Mouse (Mus musculus) embryonic fibroblast, embryonic 13.5 days (primary cell): ENCODE results near the gene Atp5b. TPM values are rescaled to one million over a fixed set of nuclear protein-coding genes. Genes with fewer than 3 reads are reported as not detected.
A peak's percentile ranks its signal among the peaks of the same experiment; 100 is the strongest.
"Not testable (repeated sequence)": the region's sequence is repeated elsewhere in the genome, so short reads cannot be mapped to it uniquely, and the experiment has no call there.

Experiments
- H3K27ac ChIP-seq: 2 replicates; pipeline ENCODE4 v1.5.1; 2012; ENCODE audit warnings: low read length, control low read depth, inconsistent platforms; ENCODE audit not compliant: insufficient read depth
- H3K4me1 ChIP-seq: 2 replicates; pipeline ENCODE4 v1.6.1; 2011; ENCODE audit warnings: low read length; ENCODE audit not compliant: control insufficient read depth, insufficient read depth
- H3K4me3 ChIP-seq: 2 replicates; pipeline ENCODE4 v1.5.1; 2011; ENCODE audit warnings: mild to moderate bottlenecking, control low read depth, low read length; ENCODE audit not compliant: insufficient read depth
- CTCF ChIP-seq: IDR thresholded peaks from 2 replicates; pipeline ENCODE4 v1.5.1; 2011; ENCODE audit warnings: mild to moderate bottlenecking, control low read depth, low read length, moderate library complexity, borderline replicate concordance; ENCODE audit not compliant: insufficient read depth
- POLR2A ChIP-seq: IDR thresholded peaks from 2 replicates; pipeline ENCODE4 v1.6.1; 2011; ENCODE audit warnings: low read depth, mild to moderate bottlenecking, control low read depth, low read length, moderate library complexity
- polyA plus RNA-seq: library from polyadenylated mRNA; stranded (reverse); fragments of >200 nt; gene quantifications from 2 replicates; pipeline ENCODE4 v1.2.4, GENCODE M21; 2011; ENCODE audit warnings: low read depth; ENCODE audit not compliant: missing spikeins, insufficient read length

Gene Atp5b
- polyA plus RNA-seq, 1 experiment = 979 TPM

DNA sequence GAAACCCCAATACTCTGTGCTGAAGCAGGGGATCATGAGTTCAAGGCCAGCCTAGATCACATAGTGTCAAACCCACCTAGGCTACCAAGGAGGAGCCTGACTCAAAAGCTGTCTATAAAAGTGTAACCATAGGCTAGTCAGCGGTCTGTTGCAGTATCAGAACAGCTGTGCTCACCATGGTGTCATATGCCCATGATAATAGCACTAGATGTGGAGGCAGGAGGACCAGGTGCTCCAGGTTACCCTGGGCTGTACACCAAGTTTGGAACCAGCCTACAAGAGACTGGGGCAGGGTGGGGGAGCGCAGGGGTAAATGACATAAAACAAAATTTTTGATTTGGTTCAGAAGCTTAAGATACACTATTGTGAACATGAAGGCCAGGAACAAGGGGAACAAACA lies 33.3 kb upstream of the Atp5b start:
- H3K4me3 ChIP-seq = no peak overlapping the region
- no peak overlapping the region for H3K27ac ChIP-seq
- TF ChIP-seq CTCF (no peak), POLR2A (no peak)
- H3K4me1 ChIP-seq = no peaks in the 10 kb centered on the region

DNA sequence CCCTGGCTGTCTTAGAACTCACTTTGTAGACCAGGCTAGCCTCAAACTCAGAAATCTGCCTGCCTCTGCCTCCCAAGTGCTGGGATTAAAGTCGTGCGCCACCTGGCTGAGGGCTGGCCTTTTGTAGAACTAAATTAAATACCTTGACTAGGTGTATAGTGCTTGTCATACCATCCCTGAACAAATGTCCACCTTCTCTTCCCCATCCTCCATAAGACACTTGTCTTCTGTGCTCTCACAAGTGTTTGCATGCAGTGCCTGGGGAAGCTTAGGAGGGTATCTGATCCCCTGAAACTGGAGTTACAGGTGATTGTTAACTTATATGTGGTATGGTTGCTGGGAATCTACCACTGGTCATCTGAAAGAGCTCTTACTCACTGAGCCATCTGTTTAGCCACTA lies 32.7 kb upstream of the Atp5b start:
- no peak overlapping the region for H3K27ac ChIP-seq
- TF ChIP-seq POLR2A = no peak
- no peak for TF ChIP-seq CTCF
- no peaks in the 10 kb centered on the region for H3K4me1 ChIP-seq
- no peak overlapping the region for H3K4me3 ChIP-seq

DNA sequence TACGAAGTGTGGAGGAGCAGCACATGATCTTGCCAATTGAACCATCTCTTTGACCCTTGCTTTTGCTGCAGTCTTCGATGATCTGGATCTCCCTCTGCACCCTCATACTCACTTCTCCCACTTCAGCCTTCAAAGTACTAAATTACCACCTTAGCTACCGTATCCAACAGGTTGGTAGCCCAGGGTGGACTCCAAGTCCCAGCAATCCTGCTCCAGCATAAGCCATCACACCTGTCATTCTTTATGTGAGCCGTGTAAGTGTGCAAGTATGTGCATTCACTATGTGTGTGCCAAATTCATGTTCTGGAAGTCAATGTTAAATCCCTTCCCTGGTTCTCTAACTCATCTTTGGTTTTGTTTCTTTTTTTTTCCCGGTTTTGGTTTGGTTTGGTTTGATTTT lies 31.5 kb upstream of the Atp5b start:
- Histone ChIP-seq H3K4me3 (no peak overlapping the region), H3K4me1 (no peaks in the 10 kb centered on the region), H3K27ac (no peak overlapping the region)
- TF ChIP-seq CTCF (no peak), POLR2A (no peak)

DNA sequence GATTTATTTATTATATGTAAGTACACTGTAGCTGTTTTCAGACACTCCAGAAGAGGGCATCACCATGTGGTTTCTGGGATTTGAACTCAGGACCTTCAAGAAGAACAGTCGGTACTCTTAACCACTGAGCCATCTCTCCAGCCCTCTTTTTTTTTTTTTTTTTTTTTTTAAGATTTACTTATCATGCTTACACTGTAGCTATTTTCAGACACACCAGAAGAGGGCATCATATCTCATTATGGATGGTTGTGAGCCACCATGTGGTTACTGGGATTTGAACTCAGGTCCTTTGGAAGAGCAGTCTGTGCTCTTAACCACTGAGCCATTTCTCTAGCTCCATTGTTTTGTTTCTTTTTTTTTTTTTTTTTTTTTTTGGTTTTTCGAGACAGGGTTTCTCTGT lies 30.9 kb upstream of the Atp5b start:
- H3K4me3 ChIP-seq, H3K27ac ChIP-seq, H3K4me1 ChIP-seq: not testable (repeated sequence)

DNA sequence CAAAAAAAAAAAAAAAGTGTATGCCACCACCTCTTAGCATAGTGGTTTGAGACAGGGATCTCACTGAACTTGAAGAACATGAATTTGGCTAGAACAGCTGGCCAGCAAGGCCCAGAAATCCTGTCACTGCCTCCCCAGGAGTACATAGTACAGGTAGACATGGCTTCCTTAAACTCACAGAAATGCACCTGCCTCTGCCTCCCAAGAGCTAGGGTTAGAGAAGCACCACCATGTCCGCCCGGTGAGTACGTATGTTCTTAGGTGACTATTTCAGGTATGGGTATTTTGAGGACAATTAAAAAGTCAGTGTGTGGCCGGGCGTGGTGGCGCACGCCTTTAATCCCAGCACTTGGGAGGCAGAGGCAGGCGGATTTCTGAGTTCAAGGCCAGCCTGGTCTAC lies 30.1 kb upstream of the Atp5b start:
- TF ChIP-seq CTCF (no peak), POLR2A (no peak)
- H3K4me1 ChIP-seq = no peaks in the 10 kb centered on the region
- H3K4me3 ChIP-seq = no peak overlapping the region
- no peak overlapping the region for H3K27ac ChIP-seq

DNA sequence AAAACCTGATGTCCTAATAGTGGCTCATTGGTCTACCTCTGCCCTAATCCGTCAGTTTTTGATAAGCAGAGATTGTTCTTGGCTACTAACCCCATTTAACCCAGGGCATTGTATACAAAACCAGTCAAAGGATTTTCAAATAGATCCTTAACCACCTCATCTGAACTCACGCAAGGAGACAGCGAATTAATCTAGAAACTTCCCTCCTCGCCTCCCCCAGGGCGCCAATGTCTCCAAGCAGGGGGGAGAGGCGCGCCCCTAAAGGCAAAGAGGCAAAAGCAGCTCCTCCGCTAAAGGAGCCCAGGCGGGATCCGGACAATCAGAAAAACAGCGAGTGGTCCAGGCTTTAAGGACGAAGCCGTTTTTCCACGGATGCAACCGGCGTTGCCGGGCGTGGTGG lies 24.9 kb upstream of the Atp5b start:
- Histone ChIP-seq H3K4me3 (peak overlapping the region; percentile 84), H3K27ac (peak overlapping the region; percentile 98), H3K4me1 (peaks cover 3% of the 10 kb centered on the region)
- no peak for TF ChIP-seq POLR2A
- no peak for TF ChIP-seq CTCF

DNA sequence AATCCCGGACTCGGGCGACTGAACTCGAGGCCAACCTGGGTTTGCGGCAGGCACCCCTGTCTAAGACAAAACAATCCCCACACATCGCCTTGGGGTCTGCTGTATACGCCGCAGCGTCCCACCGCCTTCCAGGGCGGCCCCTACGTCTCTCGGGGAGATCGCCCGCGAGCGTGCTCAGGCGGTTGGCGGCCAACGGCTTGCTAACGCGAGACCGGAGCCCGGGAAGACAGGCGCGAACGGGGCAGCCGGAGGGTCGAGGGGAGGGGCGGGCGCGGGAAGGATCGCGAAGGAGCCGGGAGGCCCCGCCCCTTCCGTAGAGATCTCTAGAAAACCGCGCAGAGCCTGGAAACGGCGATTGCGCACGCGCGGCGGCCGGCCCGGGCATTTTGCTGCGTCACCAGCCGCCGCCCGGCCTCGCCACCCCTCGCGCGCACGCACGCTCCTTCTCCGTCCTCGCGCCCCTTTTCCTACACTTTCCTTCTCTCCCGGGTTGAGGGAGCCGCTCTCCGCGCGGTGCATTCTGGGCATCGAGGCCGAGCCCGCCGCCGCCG lies 24.4 kb upstream of the Atp5b start, which contains the start of gene Ptges3:
TSS of gene Ptges3 (plus strand) at position 354 of the 551 bp plus-strand sequence.
- Histone ChIP-seq H3K27ac (peak within 1 kb of the TSS; percentile 98), H3K4me1 (peaks cover 4% of the 10 kb centered on the region), H3K4me3 (peak within 1 kb of the TSS; percentile 84)
- TF ChIP-seq CTCF (no peak), POLR2A (peak; percentile 77)

DNA sequence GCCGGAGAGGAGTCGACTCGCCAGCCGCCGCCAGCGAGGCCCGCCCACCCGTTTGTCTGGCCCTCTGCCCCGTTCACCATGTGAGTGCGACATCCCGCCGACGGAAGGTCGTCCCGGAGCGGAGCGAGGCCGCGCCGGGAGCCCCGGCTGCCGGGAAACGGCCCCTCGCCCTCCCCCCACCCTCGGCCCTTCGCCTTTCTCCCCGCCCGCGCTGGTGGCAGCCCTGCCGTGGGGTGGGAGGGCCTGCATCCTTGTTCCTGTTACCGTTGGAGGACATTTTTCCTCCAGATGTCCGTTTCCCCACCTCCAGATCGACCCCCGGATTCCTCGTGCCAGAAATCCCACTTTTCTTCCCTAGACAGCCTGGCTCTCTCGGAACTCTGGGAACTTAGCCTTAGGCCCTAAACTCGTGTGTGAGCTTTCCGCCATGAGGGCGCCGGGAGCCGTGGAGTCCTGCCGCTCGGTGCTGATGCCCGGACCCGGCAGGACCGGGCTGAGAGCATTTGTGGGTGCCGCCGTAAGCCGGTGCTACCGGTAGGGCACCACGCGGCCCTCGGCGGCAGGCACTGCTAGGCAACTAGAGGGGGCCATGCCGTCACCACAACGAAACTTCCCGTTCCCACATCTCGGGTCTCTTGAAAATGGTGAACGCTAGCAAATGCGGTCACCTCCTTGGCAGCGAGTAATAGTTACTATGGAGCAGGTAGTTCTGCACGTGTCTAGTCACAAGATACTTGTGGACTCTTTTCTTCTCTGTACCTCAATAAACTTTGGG lies 23.7 kb upstream of the Atp5b start:
- peak overlapping the region; percentile 87 for H3K27ac ChIP-seq
- TF ChIP-seq CTCF (no peak), POLR2A (no peak)
- peaks cover 8% of the 10 kb centered on the region for H3K4me1 ChIP-seq
- H3K4me3 ChIP-seq = peak overlapping the region; percentile 82

DNA sequence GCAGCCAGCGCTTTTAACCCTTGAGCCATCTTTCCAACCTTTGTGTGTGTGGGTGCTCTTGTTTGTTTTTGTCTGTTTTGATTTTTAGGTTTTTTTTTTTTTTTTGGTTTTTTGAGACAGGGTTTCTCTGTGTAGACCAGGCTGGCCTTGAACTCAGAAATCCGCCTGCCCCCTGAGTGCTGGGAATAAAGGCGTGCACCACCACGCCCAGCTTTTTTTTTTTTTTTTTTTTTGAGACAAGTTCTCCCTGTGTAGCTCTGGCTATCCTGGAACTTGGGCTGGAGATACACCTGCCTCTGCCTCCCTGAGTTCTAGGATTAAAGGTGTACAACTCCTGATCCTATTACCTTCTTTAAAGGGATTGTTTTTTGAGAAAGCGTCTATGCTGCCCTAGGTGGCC lies 22.0 kb upstream of the Atp5b start:
- H3K4me1 ChIP-seq = peaks cover 8% of the 10 kb centered on the region
- TF ChIP-seq POLR2A (no peak), CTCF (no peak)
- peak overlapping the region; percentile 82 for H3K4me3 ChIP-seq
- H3K27ac ChIP-seq = no peak overlapping the region

DNA sequence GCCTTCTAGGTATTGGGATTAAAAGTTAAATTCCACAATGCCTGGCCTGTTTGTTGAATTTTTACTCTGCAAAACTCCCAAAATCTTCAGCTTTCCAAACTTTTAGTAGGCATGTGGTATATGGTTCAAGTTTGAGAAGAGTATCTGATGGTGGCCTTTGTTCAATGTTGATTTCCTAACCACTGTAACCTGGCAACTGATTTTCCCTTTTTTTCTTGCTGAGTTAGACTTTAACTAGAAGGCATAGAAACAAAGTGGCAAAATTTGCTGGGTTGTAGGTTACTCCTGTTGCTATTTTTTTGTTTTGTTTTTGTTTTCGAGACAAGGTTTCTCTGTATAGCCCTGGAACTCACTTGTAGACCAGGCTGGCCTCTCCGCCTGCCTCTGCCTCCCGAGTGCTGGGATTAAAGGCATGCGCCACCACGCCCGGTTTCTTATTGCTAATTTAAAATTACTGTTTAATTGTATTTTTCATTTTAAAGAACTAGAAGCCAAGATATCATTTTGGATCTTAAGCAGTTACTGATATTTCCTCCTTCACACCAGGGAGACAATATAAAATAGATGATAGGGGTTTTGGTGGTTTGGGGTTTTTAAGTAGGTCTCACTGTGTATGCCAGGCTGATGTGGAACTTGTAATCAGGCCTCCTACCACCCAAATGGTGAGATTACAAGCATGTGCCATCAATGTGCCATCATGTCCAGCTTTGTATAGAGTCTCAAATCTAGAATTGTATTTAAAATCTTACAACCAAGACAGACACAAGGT lies 20.7 kb upstream of the Atp5b start:
- H3K27ac ChIP-seq = no peak overlapping the region
- no peak overlapping the region for H3K4me3 ChIP-seq
- H3K4me1 ChIP-seq = peaks cover 8% of the 10 kb centered on the region
- TF ChIP-seq POLR2A (no peak), CTCF (no peak)
